ENCODE assay signal across 13 mouse cellular contexts in the genomic region with DNA sequence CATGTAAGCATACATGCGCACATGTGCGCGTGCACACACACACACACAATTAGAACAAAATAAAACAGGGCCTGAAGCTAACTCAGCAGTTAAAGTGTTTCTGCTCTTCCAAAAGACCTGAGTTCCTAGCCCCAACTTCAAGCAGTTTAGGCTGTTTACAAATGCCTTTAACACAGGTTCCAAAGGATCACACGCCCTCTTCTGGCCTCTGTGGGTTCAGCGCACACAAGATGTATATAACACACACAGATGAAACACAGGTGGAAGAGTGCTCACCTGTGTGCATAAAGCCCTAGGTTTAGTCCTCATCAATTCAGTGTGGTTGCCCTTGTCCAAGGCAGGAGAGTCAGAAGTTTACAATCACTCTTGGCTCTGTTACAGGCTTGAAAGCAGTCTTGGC.
"Had no signal": no experiment of that assay in that cellular context is flagged by ENCODE, and none has a peak within 500 bp of the region (broad histone marks: within the 10 kb centered on the region; RNA-seq: fewer than 3 reads in every experiment).

No protein-coding gene starts in this region.

- H3K4me3 ChIP-seq: kidney, embryonic 15.5 days; limb, embryonic 13.5 days; liver, embryonic 12.5 days; midbrain, embryonic 10.5 days; myocyte had no signal

- H3K9me3 ChIP-seq: kidney, embryonic 15.5 days had no signal

- H3K4me2 ChIP-seq: kidney, embryonic 15.5 days; limb, embryonic 13.5 days; liver, embryonic 12.5 days had no signal

- H3K36me3 ChIP-seq: kidney, embryonic 15.5 days; limb, embryonic 13.5 days; liver, embryonic 12.5 days; midbrain, embryonic 10.5 days had no signal

- H3K9ac ChIP-seq: kidney, embryonic 15.5 days; limb, embryonic 13.5 days; liver, embryonic 12.5 days had no signal

- H3K27ac ChIP-seq: kidney, embryonic 15.5 days; limb, embryonic 13.5 days; liver, embryonic 12.5 days; midbrain, embryonic 10.5 days had no signal

- ATAC-seq: liver, embryonic 12.5 days had no signal

- DNase-seq: kidney, adult 2 months; kidney, postnatal 36 days; left cerebral cortex, postnatal 4 days; lung, adult 18-20 months; lung, postnatal 14 days; midbrain, embryonic 14.5 days; thymus, adult 18-20 months; thymus, postnatal 14 days had no signal
